Mouse (Mus musculus): ENCODE results near the gene Ly6g6c.

- TF ChIP-seq CTCF (IDR thresholded peaks at IDR 0.05; ENCODE audit: borderline replicate concordance, extremely low read depth, insufficient read depth, insufficient read length) (no peak), POLR2A (IDR thresholded peaks at IDR 0.05; ENCODE audit: borderline replicate concordance, extremely low read depth, insufficient read depth, insufficient read length, poor library complexity, severe bottlenecking) (no peak)
Observed at GRCm38 (mm10) chr17:35023221-35023620, 42.0 kb upstream of the Ly6g6c start.
